Mouse (Mus musculus) ES-E14 (cell line): ENCODE results near the gene Rpl5.

ENCODE experiments used
- HCFC1 ChIP-seq: IDR thresholded peaks from 2 replicates; pipeline ENCODE4 v1.6.1; 2012; ENCODE audit warnings: low read length, inconsistent platforms, borderline replicate concordance; ENCODE audit not compliant: insufficient read depth
- MAFK ChIP-seq: IDR thresholded peaks from 2 replicates; pipeline ENCODE4 v1.6.1; 2014; ENCODE audit warnings: mild to moderate bottlenecking, low read depth, low read length, inconsistent platforms; ENCODE audit not compliant: insufficient read depth
- ZC3H11A ChIP-seq: IDR thresholded peaks from 2 replicates; pipeline ENCODE4 v1.6.1; 2012; ENCODE audit warnings: low read depth, mild to moderate bottlenecking, inconsistent platforms, low read length, borderline replicate concordance
- ZNF384 ChIP-seq: IDR thresholded peaks from 2 replicates; pipeline ENCODE4 v1.6.1; 2012; ENCODE audit warnings: low read depth, low read length, inconsistent platforms

- TF ChIP-seq ZNF384 (no peak), MAFK (no peak), ZC3H11A (no peak), HCFC1 (no peak)
Measured at GRCm38 (mm10) chr5:107855546-107855945, 44.8 kb upstream of the Rpl5 start.
